Mouse (Mus musculus) gastrocnemius, postnatal 4 days (tissue): ENCODE measurements around the gene Npas3. TPM values are rescaled to one million over a fixed set of nuclear protein-coding genes. Genes with fewer than 3 reads are reported as not detected.
"Not testable (repeated sequence)": the region's sequence is repeated elsewhere in the genome, so short reads cannot be mapped to it uniquely, and the experiment has no call there.

Source experiments
- DNase-seq, 2 experiments: peaks; one replicate each; pipeline ENCODE4 v3.0.0; 2021 to 2022; ENCODE audit warnings: low spot score in 2 of 2, mixed read lengths in 2 of 2
- long read RNA-seq, 2 experiments: library from polyadenylated mRNA; stranded (forward); transcript quantifications; one replicate each; pipeline ENCODE4 v2.0.0; 2021
- total RNA-seq, 2 experiments: library from RNA; stranded (reverse); gene quantifications; 2 replicates each; pipeline ENCODE4 v1.2.3; 2021

Gene Npas3
- 10 to 100 TPM in 1 of 2 experiments, 1 to 10 TPM in 1; 7.0 to 10.8 TPM for total RNA-seq
- long read RNA-seq, experiment 1, partial matches to known transcripts, result 1 of 6 reads
- long read RNA-seq, experiment 1, other reads (novel, unspliced or antisense), result 5 of 6 reads
- long read RNA-seq, experiment 2, full-length matches to known transcripts, result 1 of 10 reads
- long read RNA-seq, experiment 2, partial matches to known transcripts, result 0 of 10 reads
- long read RNA-seq, experiment 2, other reads (novel, unspliced or antisense), result 9 of 10 reads

DNA sequence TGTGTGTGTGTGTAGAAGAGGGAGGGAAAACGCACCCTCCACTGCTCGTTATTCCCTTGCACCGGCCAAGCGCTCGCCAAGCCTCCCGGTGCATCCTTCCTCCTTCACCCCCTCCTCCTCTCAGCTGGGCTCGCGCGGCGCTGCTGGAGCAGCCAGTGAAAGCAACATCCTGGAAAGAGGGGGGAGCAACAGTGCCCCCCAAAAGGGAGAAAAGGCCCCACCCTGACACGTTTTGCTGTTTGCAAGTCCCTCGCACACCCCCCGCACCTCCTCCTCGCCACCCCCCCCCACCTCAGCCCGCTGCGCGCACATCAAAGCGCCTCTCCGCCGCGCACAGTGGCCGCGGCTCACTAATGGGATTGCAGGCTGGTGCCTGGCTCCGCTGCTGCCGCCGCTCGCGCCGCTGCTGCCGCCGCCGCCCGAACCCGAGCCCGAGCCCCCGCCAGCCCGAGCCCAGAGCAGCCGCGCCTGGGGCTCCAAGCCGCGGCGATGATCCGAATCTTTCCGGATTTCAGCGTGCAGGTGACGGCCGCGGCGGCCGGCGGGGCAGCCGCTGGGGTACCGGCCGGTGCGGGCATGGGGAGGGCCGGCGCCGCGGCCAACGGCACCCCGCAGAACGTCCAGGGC is at the start of gene Npas3:
Gene Npas3, plus strand, starts transcription at position 577 of the 627 bp plus-strand sequence.
- DNase-seq, result peak; percentile 29 to 50

DNA sequence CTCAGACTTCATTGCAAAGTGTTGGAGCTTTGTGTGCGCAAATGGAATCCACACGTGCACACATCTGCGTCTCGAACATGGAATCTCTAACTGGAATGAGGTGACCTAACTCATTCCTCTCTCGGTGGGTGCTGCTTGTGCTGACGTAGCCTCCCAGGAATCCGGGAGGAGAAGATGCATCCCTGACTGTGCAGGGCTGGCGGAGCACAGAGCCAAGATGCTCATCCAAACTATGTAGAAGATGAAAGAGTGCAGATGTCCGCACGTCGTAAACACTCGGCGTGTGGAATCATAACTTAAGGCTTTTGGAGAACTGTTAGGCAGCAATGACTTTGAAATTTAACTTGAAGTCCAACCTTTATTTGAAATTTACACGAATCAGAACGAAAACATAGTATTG is 31.3 kb upstream of the Npas3 start:
- DNase-seq, result peak in 1 of 2 experiments; percentile 35

DNA sequence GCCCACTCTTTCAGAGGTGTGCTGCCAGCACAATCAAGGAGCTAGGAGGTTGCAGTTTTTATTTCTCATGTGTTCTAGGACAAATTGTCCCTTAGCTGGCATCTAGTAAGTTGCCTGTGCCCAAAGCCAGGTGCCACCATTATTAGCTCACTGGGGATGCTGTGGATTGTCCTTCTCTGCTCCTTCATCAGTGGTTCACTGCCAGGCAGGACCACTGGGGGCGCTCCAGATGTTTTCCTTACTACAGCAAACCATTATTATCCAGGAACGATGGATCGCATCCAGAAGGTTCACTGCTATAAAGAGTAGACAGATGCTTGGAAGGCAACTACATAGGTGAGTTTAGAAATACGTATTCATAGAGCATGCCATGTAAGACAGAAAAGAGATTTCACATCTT is 25.7 kb upstream of the Npas3 start:
- DNase-seq, result no peak

DNA sequence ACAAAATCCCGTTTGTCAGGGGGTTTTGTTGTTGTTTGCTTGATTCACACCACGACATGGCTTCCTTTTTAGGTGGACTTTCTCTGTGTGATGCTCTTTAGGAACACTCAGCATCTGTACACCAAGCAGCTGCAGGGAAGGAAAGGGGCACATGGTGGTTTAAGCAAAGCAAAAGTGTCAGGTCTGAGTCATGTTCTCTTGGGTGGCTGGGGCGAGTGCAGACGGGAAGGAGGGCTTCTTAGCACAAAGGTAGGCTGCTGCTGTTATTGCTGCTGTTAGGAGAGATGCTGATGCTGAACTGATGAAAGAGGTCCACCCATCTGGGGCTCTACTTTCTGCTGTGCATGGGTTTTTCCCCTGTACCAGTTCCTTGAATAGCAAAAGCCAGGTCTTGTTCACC is 21.1 kb upstream of the Npas3 start:
- DNase-seq, result no peak

DNA sequence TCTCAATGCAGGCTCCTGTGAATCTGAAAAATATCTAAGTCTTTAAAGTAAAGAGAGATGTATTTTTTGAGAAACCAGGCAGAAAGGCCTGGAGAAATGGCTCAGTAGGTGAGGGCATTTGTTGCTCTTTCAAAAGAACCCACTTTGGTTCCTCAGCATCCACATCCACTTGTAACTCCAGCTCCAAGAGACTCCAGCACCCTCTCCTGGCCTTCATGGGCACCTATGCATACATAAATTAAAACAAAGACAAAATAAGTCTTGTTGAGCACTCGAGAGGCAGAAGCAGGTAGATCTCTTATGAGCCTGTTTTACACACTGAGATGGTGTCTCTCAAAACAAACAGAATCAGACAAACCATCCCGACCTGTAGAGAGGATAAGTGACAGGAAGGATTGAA is 19.1 kb upstream of the Npas3 start:
- no peak for DNase-seq

DNA sequence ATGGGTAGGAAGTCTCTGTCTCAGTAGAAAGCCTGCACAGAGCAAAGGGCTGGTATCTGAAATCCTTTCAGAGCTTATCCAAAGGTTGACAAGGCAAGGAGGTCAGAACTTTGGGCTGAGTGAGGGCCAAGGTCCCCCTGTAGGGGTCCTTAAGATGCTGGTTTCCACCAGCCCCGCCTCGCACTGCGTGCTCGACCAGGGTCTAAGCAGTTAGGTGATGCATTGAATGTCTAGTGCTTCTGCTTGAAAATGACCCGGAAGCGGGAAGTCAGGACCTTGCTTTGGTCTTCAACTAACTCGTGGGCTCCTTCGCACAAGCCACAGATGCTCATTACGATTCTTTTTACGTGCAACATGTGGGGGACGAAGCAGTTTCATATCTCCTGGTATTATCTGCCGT is 2.3 kb upstream of the Npas3 start:
- no peak for DNase-seq

DNA sequence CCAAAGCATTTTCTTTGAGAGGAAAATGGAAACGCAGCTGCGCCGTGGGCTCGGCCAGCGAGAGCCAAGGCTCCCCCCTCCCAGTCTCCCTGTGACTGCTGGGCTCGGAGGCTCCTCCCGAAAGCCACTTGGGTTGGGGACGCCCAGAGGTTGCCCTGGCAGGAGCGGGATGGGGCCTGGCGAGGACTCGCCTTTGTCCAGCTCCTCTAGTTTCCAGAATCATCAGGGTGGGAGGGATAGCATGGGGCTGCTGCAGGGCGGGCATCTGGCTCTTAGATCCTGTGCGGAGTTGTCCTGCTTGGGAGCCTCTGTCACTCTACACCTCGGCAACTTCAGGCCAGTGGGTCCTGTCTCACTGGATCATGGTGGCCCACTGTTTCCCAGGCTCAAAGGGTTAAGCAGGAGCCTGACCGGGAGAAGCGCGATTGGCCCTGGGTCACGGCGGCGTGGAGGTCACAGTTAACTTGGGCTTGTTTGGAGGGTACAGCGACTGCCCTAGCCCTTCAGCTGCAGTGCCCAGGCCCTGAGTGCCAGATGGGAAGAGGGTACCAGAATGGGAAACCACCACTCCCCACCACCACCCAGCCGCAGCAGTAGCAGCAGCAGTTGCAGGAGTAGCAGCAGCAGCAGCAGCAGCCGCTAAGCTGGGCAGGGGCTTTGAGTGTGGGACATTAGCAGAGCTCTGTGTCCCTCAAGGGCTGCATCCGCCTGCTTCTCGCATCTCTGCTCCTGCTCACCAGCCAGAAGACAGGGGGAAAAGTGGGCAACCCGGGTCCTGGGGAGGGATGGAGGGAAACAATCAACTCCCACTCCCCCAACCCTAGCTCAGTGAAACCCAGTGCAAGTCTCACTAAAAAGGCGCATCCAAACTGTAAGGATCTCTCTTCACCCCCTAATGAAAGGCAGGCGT is 1.6 kb upstream of the Npas3 start:
- peak; percentile 27 to 53 for DNase-seq

DNA sequence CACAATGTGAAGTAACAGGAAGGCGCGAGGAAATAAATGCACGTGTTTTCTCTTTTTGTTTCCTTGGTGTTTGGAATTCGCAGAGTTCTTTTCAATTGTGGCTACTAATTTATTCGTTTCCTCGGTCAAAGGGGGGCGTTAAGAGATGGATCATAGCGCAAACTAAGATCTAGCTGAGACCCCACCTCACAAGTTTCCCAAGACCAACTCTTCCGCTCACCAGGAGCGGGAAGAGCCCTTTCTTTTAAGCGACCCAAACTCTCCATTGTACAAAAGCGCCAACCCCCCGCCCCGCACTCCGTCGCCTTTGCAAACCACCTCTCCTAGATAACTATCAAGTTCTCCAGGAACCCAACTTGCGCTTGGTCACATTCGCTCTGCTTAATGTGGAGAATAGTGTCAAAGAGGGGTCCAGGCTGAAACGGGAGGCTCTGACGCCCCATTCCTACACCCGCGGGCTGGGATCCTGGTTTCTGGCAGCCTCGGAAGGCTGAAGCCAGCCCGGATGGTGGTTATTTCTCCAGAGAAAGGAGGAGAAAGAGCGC is 914 bp upstream of the Npas3 start:
- DNase-seq, result no peak

DNA sequence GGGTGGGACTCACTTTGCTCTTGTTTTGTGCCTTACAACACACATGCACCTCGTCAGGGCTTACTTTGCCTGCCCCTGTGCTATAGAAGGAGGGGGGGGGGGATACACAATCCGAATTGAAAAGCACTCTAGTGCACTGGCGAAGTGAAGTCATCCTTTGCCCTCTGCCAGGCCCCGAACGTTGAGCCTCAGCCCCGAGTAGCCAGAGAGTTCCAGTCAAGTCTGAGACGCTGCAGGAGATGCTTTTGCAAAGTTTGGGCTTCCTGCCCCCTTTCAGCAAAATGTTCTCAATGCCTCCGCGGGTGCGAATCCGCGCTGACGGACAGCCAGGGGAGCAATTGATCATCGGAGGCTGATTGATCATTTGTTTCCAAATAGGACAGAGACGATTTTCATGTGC is 319 bp downstream of the Npas3 start:
- DNase-seq, result no peak

DNA sequence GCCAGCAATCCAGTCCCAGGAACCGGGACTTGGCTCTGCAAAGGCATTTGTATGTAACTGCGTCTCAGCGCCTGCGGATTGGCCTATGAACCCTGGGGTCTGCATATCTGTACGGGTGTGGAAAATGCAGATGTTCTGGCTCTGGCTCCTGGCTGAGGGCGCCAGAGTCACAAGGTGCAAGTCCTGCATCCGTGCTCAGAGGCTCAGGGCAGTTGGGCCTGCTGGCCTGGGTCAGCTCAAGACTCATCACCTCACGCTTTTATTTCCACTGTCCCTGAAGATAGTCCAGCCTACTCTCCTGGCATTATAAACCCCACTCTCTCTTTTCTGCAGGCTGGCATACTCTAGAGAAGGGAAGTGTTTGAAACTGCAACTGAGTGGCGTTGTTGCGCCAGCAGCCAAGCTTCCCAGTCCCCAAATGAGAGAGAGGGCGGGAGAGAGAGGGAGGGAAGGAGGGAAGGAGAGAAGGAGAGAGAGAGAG is 3.3 kb downstream of the Npas3 start:
- DNase-seq, result peak in 1 of 2 experiments; percentile 35

DNA sequence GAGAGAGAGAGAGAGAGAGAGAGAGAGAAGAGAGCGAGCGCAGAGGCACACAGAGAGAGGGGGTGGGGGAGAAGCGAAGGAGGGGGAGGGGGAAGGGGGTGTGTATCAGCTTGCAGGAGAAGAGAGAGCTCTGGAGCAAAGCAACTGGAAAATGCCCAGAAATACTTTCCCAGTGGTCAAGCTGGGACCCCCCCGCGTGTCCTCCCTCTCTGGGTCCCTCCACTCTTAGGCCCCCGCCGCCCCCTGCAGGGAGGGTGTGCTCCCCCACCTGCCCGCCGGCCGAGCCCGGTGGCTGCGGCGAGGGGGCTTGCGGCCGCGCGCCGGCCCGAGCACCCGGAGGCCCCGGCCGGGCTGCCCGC is 3.7 kb downstream of the Npas3 start:
- DNase-seq, result peak; percentile 42 to 49

DNA sequence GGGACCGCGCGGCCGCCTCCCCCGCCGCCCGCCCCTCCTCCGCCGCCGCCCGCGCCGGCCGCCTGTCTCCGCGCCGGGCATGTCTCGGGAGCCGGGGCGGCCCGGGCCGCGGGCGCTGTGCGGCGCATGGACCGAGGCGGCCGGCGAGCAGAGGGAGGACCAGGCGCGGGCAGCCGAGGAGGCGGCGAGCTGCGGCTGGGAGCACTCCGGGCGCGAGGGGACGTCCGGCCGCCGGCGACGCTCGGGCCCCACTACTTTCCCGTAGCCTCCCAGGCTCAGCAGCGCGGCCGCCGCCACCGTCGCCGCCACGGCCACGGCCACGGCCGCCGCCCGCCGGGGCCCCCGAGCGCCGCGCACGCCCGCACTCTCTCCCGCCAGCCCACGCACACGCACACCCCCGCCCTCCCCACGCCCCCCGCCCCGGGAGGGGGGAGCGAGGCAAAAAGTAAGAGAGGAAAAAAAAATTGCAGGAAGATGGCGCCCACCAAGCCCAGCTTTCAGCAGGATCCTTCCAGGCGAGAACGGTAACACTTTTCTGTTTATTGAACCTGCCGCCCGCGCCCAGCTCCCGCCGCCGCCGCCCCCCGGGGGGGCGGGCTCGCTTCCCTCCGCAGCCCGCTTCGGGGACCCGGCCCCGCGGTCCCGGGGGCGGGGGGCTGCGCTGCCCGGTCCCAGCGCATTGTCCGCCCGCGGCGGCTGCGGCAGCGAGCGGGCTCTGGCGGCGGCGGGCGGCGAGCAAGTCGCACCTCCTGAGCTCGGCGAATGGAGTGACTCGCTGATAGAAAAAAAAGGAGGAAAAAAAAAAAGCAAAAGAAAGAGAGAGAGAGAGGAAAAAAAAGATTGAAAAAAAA is 4.3 kb downstream of the Npas3 start:
- DNase-seq, result peak; percentile 31 to 51

DNA sequence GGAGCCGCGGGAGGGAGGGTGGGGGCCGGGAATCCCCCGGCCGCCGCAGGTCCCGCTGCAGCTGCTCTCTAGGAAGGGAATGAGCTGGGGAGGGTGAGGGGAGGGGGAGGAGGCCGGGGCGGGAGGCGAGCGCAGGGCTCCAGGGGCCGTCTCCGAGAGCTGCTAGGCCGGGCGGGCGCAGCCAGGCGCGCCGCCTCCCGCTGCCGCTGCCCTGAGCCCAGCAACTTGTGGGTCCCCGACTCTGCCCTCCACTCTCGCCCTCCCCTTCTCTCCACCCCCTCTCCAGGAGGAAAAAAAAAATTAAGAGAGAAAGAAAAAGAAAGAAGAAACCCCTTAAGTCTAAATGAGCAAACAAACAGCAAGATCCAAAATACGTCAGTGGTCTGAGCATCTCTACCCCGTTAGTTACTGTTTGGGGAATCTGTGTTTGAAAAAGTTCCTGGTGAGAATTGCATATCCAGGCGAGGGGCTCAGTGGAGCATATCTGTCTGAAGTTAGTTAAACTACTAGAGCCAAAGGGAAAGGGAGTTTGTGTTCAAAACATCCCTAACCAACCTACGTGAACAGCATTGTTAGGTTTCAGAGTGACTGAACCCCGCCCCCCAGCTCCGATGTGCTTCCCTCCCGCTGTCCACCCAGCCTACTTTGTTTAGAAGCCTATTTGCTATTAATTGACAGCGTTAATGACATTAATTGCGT is 5.1 kb downstream of the Npas3 start:
- DNase-seq, result peak; percentile 40 to 66

DNA sequence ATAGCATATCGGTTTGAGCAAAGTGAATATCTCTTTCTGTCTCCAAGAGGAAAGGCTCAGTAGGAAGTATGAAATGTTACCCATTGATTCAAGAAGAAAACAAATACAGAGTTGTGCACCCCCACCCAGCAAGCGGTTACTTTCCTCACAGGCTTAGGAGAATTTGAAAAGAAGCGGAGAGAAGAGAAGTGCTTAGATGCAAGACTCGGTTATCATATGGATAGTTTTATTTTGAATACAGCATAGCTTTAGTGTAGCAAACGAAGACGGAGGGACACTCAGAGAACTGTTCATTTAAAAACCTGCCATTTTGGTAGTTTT is 5.6 kb downstream of the Npas3 start:
- DNase-seq, result no peak

DNA sequence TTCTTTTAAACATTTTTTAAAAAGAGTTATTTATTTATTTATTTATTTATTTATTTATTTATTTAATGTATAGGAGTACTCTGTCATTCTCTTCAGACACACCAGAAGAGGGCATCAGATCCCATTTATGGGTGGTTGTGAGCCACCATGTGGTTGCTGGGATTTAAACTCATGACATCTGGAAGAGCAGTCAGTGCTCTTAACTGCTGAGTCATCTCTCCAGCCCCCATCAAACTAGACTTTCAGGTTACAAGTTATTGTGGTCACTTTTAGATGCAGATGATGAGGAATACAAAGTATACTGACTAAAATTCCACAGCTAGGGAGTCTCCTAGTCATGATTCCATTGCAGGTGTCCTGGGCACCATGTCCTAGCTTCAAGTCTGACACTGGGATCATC is 26.0 kb downstream of the Npas3 start:
- not testable (repeated sequence) for DNase-seq

DNA sequence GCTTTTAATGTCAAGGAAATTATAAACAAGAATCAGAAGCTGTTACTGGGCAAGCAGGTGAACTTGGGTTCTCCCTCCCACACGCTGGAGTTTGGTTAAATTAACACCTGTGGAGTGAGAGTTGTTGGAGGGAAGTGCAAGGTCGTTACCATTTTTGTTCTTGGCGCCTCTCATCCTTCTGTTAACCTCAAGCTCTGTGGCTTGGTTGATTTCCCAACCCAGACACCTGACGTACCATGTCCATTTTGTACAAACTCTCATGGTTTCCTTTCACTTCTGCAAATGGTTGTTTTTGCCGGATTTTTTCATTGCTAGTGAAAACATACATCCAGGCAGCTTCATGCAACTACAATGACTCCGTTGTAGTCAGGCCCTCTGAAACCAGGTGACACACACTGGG is 28.9 kb downstream of the Npas3 start:
- no peak for DNase-seq

DNA sequence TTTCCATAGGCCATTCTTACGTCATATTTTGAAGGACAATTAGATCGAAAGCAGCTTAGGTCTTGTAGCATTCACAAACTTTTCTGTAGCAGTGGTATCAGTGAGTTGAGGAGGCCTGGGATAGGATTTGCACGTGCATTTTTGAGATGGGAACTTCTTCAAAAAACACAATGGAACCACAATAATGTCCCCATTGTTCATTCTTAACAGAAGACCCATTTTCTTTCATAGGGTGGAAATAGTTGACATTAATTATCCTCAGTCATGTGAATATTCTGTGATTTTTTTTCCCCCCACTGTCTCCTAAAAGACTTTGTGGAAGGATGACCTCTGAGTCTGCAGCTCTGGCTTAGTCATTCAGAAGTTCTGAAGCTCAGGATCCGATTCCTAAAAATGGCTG is 41.9 kb downstream of the Npas3 start:
- DNase-seq, result no peak

DNA sequence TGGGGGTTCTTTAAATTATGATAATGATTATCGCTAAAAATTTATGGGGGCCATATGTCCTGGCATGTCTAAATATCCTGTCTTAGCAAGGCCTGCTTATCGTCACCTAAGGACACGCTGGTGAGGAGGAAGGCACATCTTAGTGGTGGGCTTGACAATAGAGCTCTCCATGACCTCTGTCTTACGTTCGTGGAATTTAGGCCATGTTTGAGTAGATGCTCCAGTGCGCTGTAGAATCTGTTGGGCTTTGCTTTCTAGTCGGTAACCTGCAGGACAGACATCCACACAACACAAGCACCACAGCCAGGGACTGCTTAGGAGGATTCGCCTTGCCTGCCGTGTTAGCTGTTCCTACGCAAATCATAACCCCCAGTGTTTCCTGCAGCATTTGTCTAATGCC is 42.4 kb downstream of the Npas3 start:
- no peak for DNase-seq

DNA sequence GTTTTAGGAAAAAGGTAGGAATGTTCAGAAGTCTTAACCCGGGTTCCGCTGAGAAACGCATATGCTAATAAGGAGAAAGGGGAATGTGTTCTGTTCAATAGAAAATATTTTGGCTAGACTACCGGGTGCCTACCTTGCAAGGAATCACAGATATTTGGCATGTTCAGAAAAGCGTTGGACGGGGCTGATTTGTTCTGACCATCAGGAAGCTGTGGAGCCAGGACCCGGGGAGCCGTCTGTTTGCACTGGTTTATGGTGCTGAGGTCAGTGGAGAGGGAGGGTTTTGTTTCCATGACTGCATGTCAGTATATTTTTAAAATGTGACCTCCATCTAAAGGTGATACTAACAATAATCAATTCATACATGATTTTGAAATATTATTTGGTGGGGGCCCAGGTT is 43.5 kb downstream of the Npas3 start:
- no peak for DNase-seq
